Mouse (Mus musculus): Measurements from ENCODE around the gene Cxcl10. TPM values are rescaled to one million over a fixed set of nuclear protein-coding genes. Genes with fewer than 3 reads are reported as not detected.

The Cxcl10 gene
- polyA plus RNA-seq, 1 experiment from 2014 or later, result 0.16 TPM

GRCm38 (mm10) chr5:92318119-92318518 is 30.6 kb downstream of the Cxcl10 start:
- no peaks in the 10 kb centered on the region for H3K27me3 ChIP-seq (ENCODE audit: control insufficient read depth, insufficient read depth, low read depth, low read length)
- no peak for ATAC-seq
- WGBS, result 87% methylated on average over 7 of the region's 7 CpGs

GRCm38 (mm10) chr5:92313776-92314175 is 34.9 kb downstream of the Cxcl10 start:
- Histone ChIP-seq H3K27ac (ENCODE audit: low read length) (no peak overlapping the region), H3K4me1 (ENCODE audit: control insufficient read depth, insufficient read depth, low read length) (peaks cover 4% of the 10 kb centered on the region), H3K27me3 (ENCODE audit: control insufficient read depth, insufficient read depth, low read depth, low read length) (no peaks in the 10 kb centered on the region), H3K9me3 (replicated peaks; ENCODE audit: control insufficient read depth, low read length, poor library complexity, severe bottlenecking) (no peaks in the 10 kb centered on the region), H3K9ac (ENCODE audit: low read depth, low read length) (no peak overlapping the region), H3K4me3 (ENCODE audit: low read depth, low read length) (no peak overlapping the region), H3K36me3 (ENCODE audit: control insufficient read depth, insufficient read depth, low read length) (no peaks in the 10 kb centered on the region), H3K4me2 (ENCODE audit: low read length) (no peak overlapping the region)
- WGBS, result 78% methylated on average over 7 of the region's 7 CpGs
- ATAC-seq, result no peak

More at GRCm38 (mm10) chr5:92318119-92318518, 30.6 kb downstream of the Cxcl10 start:
- Histone ChIP-seq H3K9me3 (replicated peaks; ENCODE audit: control insufficient read depth, low read length, poor library complexity, severe bottlenecking) (no peaks in the 10 kb centered on the region), H3K27ac (ENCODE audit: low read length) (no peak overlapping the region), H3K36me3 (ENCODE audit: control insufficient read depth, insufficient read depth, low read length) (no peaks in the 10 kb centered on the region), H3K4me1 (ENCODE audit: control insufficient read depth, insufficient read depth, low read length) (no peaks in the 10 kb centered on the region), H3K4me2 (ENCODE audit: low read length) (no peak overlapping the region), H3K4me3 (ENCODE audit: low read depth, low read length) (no peak overlapping the region), H3K9ac (ENCODE audit: low read depth, low read length) (no peak overlapping the region)

GRCm38 (mm10) chr5:92312046-92312715 is 36.5 kb downstream of the Cxcl10 start:
- no peak overlapping the region for H3K4me2 ChIP-seq (ENCODE audit: low read length)
- no peaks in the 10 kb centered on the region for H3K9me3 ChIP-seq (replicated peaks; ENCODE audit: control insufficient read depth, low read length, poor library complexity, severe bottlenecking)
- H3K36me3 ChIP-seq (ENCODE audit: control insufficient read depth, insufficient read depth, low read length), result no peaks in the 10 kb centered on the region
- peaks cover 8% of the 10 kb centered on the region for H3K4me1 ChIP-seq (ENCODE audit: control insufficient read depth, insufficient read depth, low read length)
- no peaks in the 10 kb centered on the region for H3K27me3 ChIP-seq (ENCODE audit: control insufficient read depth, insufficient read depth, low read depth, low read length)
- no peak overlapping the region for H3K27ac ChIP-seq (ENCODE audit: low read length)
- 12% methylated on average over 13 of the region's 13 CpGs for WGBS
- ATAC-seq, result no peak
- H3K9ac ChIP-seq (ENCODE audit: low read depth, low read length), result no peak overlapping the region
- no peak overlapping the region for H3K4me3 ChIP-seq (ENCODE audit: low read depth, low read length)

- H3K4me1 ChIP-seq (ENCODE audit: control insufficient read depth, insufficient read depth, low read length), result peaks cover 8% of the 10 kb centered on the region
- ATAC-seq, result peak; percentile 95
- H3K9ac ChIP-seq (ENCODE audit: low read depth, low read length), result peak within 1 kb of the TSS; percentile 70
- WGBS, result 3% methylated on average over 41 of the region's 41 CpGs
- peak within 1 kb of the TSS; percentile 71 for H3K4me3 ChIP-seq (ENCODE audit: low read depth, low read length)
- H3K4me2 ChIP-seq (ENCODE audit: low read length), result peak within 1 kb of the TSS; percentile 70
- H3K36me3 ChIP-seq (ENCODE audit: control insufficient read depth, insufficient read depth, low read length), result peaks cover 8% of the 10 kb centered on the region
- no peaks in the 10 kb centered on the region for H3K9me3 ChIP-seq (replicated peaks; ENCODE audit: control insufficient read depth, low read length, poor library complexity, severe bottlenecking)
- no peaks in the 10 kb centered on the region for H3K27me3 ChIP-seq (ENCODE audit: control insufficient read depth, insufficient read depth, low read depth, low read length)
- H3K27ac ChIP-seq (ENCODE audit: low read length), result peak within 1 kb of the TSS; percentile 66
Measured at GRCm38 (mm10) chr5:92309681-92310511, 38.8 kb downstream of the Cxcl10 start, which contains the start of gene Sdad1. Gene Sdad1, minus strand, starts transcription at chr5:92310479.

GRCm38 (mm10) chr5:92304291-92304690 is 44.4 kb downstream of the Cxcl10 start:
- H3K4me3 ChIP-seq (ENCODE audit: low read depth, low read length), result no peak overlapping the region
- no peak overlapping the region for H3K9ac ChIP-seq (ENCODE audit: low read depth, low read length)
- H3K27ac ChIP-seq (ENCODE audit: low read length), result no peak overlapping the region
- H3K4me2 ChIP-seq (ENCODE audit: low read length), result no peak overlapping the region
- ATAC-seq, result no peak
- peaks cover 43% of the 10 kb centered on the region for H3K36me3 ChIP-seq (ENCODE audit: control insufficient read depth, insufficient read depth, low read length)
- WGBS, result 87% methylated on average over 3 of the region's 3 CpGs
- H3K27me3 ChIP-seq (ENCODE audit: control insufficient read depth, insufficient read depth, low read depth, low read length), result no peaks in the 10 kb centered on the region
- H3K9me3 ChIP-seq (replicated peaks; ENCODE audit: control insufficient read depth, low read length, poor library complexity, severe bottlenecking), result no peaks in the 10 kb centered on the region
- H3K4me1 ChIP-seq (ENCODE audit: control insufficient read depth, insufficient read depth, low read length), result peaks cover 8% of the 10 kb centered on the region

GRCm38 (mm10) chr5:92302149-92302840 is 46.4 kb downstream of the Cxcl10 start:
- Histone ChIP-seq H3K4me1 (ENCODE audit: control insufficient read depth, insufficient read depth, low read length) (no peaks in the 10 kb centered on the region), H3K4me3 (ENCODE audit: low read depth, low read length) (no peak overlapping the region), H3K9me3 (replicated peaks; ENCODE audit: control insufficient read depth, low read length, poor library complexity, severe bottlenecking) (no peaks in the 10 kb centered on the region), H3K27me3 (ENCODE audit: control insufficient read depth, insufficient read depth, low read depth, low read length) (no peaks in the 10 kb centered on the region), H3K27ac (ENCODE audit: low read length) (no peak overlapping the region), H3K9ac (ENCODE audit: low read depth, low read length) (no peak overlapping the region), H3K36me3 (ENCODE audit: control insufficient read depth, insufficient read depth, low read length) (peaks cover 47% of the 10 kb centered on the region), H3K4me2 (ENCODE audit: low read length) (no peak overlapping the region)
- WGBS, result 93% methylated on average over 13 of the region's 13 CpGs
- ATAC-seq, result no peak

Other genes starting within 250 kb of the Cxcl10 start
- gene Uso1, start 211.0 kb downstream of the Cxcl10 start, polyA plus RNA-seq (2015; fragmentation: Nextera tagmentation; extraction: Ambion mirVana), result 38.4 and 46.0 TPM in 2 replicates
- gene U90926, start 133.5 kb downstream of the Cxcl10 start, polyA plus RNA-seq (2015; fragmentation: Nextera tagmentation; extraction: Ambion mirVana), result not detected in 2 replicates
- 0.61 and 0.84 TPM in 2 replicates for gene Ppef2, start 92.6 kb downstream of the Cxcl10 start, polyA plus RNA-seq (2015; fragmentation: Nextera tagmentation; extraction: Ambion mirVana)
- gene Naaa, start 70.7 kb downstream of the Cxcl10 start, polyA plus RNA-seq (2015; fragmentation: Nextera tagmentation; extraction: Ambion mirVana), result 13.7 and 22.1 TPM in 2 replicates
- 29.1 and 32.5 TPM in 2 replicates for gene Sdad1, start 38.4 kb downstream of the Cxcl10 start, polyA plus RNA-seq (2015; fragmentation: Nextera tagmentation; extraction: Ambion mirVana)
- not detected in 2 replicates for gene Cxcl9, start 20.8 kb downstream of the Cxcl10 start, polyA plus RNA-seq (2015; fragmentation: Nextera tagmentation; extraction: Ambion mirVana)
- gene Art3, start 17.1 kb downstream of the Cxcl10 start, polyA plus RNA-seq (2015; fragmentation: Nextera tagmentation; extraction: Ambion mirVana), result 4.3 and 6.3 TPM in 2 replicates
- 57.8 and 62.0 TPM in 2 replicates for gene Nup54, start 86.3 kb upstream of the Cxcl10 start, polyA plus RNA-seq (2015; fragmentation: Nextera tagmentation; extraction: Ambion mirVana)
- 26.7 and 27.8 TPM in 2 replicates for gene Scarb2, start 157.9 kb upstream of the Cxcl10 start, polyA plus RNA-seq (2015; fragmentation: Nextera tagmentation; extraction: Ambion mirVana)
- 1.3 and 2.1 TPM in 2 replicates for gene Fam47e, start 206.2 kb upstream of the Cxcl10 start, polyA plus RNA-seq (2015; fragmentation: Nextera tagmentation; extraction: Ambion mirVana)

All from midbrain, embryonic 16.5 days (tissue).